Mouse (Mus musculus) left cerebral cortex, postnatal 25 days (tissue): ENCODE results near the gene Epm2a. TPM values are rescaled to one million over a fixed set of nuclear protein-coding genes. Genes with fewer than 3 reads are reported as not detected.
"Not testable (repeated sequence)": the region's sequence is repeated elsewhere in the genome, so short reads cannot be mapped to it uniquely, and the experiment has no call there.

ENCODE experiments used
- DNase-seq, 2 experiments: peaks; one replicate each; pipeline ENCODE4 v3.0.0; 2022; ENCODE audit warnings: low spot score in 2 of 2, mixed read lengths in 1 of 2
- intact Hi-C: fragments of 180-260 bp; cut with DNase I; formaldehyde crosslinking; loops from one replicate; pipeline ENCODE4 v1.15.1; 2025
- total RNA-seq, 2 experiments: library from RNA; stranded (reverse); gene quantifications; 2 replicates each; pipeline ENCODE4 v1.2.3; 2021

Epm2a gene
- total RNA-seq, result 10 to 100 TPM; 28.9 TPM

- DNase-seq, result peak; percentile 78 to 82
- intact Hi-C loops, result loop anchor here (1.0 to 10.0 kb wide), 2 partner anchors 63 to 129 kb away; no protein-coding TSS in a partner anchor
These were observed at the start of gene Epm2a for GRCm38 (mm10) chr10:11343205-11344141. Epm2a (plus strand) TSS chr10:11343404.

- DNase-seq, result no peak
- intact Hi-C loops, result no loop called here
These were observed 44.8 kb upstream of the Epm2a start for GRCm38 (mm10) chr10:11298418-11298817.

GRCm38 (mm10) chr10:11305365-11306053 lies 37.7 kb upstream of the Epm2a start:
- intact Hi-C loops, result no loop called here
- no peak for DNase-seq

- intact Hi-C loops, result no loop called here
- no peak for DNase-seq
These were observed 37.2 kb upstream of the Epm2a start for GRCm38 (mm10) chr10:11306054-11306367.

GRCm38 (mm10) chr10:11309866-11310265 lies 33.3 kb upstream of the Epm2a start:
- DNase-seq, result no peak
- intact Hi-C loops, result no loop called here

GRCm38 (mm10) chr10:11310481-11310880 lies 32.7 kb upstream of the Epm2a start:
- DNase-seq, result no peak

GRCm38 (mm10) chr10:11317856-11318454 lies 25.2 kb upstream of the Epm2a start:
- DNase-seq, intact Hi-C loops: not testable (repeated sequence)

More at GRCm38 (mm10) chr10:11310481-11310880, 32.7 kb upstream of the Epm2a start:
- intact Hi-C loops, result no loop called here

GRCm38 (mm10) chr10:11319446-11319970 lies 23.7 kb upstream of the Epm2a start:
- intact Hi-C loops, result no loop called here
- DNase-seq, result no peak

GRCm38 (mm10) chr10:11322316-11322715 lies 20.9 kb upstream of the Epm2a start:
- intact Hi-C loops, result no loop called here

GRCm38 (mm10) chr10:11323202-11323898 lies 19.9 kb upstream of the Epm2a start:
- intact Hi-C loops, result no loop called here
- DNase-seq, result peak; percentile 34 to 82

More at GRCm38 (mm10) chr10:11322316-11322715, 20.9 kb upstream of the Epm2a start:
- DNase-seq, result no peak

GRCm38 (mm10) chr10:11326526-11326925 lies 16.7 kb upstream of the Epm2a start:
- no peak for DNase-seq
- intact Hi-C loops, result no loop called here

- intact Hi-C loops, result loop anchor here (10.0 kb wide), 1 partner anchor 130 kb away; no protein-coding TSS in a partner anchor
- DNase-seq, result no peak
These were observed 1.6 kb downstream of the Epm2a start for GRCm38 (mm10) chr10:11344536-11345468.

GRCm38 (mm10) chr10:11350243-11350974 lies 7.2 kb downstream of the Epm2a start:
- DNase-seq, intact Hi-C loops: not testable (repeated sequence)

GRCm38 (mm10) chr10:11354609-11355008 lies 11.4 kb downstream of the Epm2a start:
- intact Hi-C loops, result no loop called here
- DNase-seq, result no peak

GRCm38 (mm10) chr10:11361985-11362692 lies 18.9 kb downstream of the Epm2a start:
- intact Hi-C loops, result no loop called here
- DNase-seq, result peak; percentile 47 to 76

GRCm38 (mm10) chr10:11362896-11363487 lies 19.8 kb downstream of the Epm2a start:
- no peak for DNase-seq
- intact Hi-C loops, result no loop called here

- intact Hi-C loops, result no loop called here
- DNase-seq, result peak in 1 of 2 experiments; percentile 37
These were observed 38.1 kb downstream of the Epm2a start for GRCm38 (mm10) chr10:11381302-11381701.
